Mouse (Mus musculus) cerebellum, adult (tissue): ENCODE measurements at regions not wholly inside any gene's neighbourhood (a gene's known extent, or its start where the extent isn't known, plus 50 kb on each side); places are given as distances from the start of the nearest gene placed in this dataset.

Experiments
- ATAC-seq: cut with Nextera tagmentation; 2 replicates; pipeline ENCODE4 v1.9.2; 2017; ENCODE audit warnings: mild to moderate bottlenecking, moderate library complexity, mixed read lengths; ENCODE audit not compliant: insufficient number of reproducible peaks, low FRiP score, low TSS enrichment

DNA sequence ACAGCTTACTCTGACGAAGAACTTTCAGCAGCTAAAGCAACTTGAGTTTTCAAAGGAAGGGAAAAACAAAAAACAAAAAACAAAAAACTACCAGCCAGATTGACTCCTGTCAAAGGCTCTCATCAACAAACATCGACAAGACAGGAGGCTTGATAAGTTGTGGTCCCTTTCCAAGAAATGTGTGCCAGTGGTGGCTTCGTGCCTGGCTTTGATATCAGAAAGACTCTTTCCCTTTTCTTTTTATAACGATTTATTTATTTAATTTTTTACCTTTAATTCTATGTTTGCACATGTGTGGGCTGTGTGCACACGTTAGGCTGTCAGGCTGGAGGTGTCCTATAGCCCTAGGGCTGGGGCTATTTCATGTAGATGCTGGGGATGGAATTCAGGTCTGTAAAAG, 60.4 kb downstream of the Dact1 start:
- no peak for ATAC-seq

DNA sequence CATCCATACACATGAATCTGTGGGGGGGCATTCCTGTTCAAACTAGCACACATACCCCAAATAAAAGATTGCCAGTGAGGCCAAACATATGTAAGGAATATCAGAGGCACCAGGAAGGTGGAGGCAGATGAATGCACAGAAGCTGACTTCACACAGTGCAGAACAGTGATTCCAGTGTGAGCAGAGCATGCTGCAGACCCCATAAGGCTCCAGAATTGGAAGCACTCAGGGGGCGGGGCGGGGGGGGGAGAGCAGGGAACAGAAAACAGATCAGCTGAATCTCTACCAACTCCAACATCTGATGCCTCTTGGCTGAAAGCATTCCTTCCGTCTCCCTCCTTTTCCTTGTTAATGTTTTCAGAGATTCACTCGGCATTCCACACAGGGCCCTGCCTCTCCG, 62.3 kb downstream of the Dact1 start:
- no peak for ATAC-seq

DNA sequence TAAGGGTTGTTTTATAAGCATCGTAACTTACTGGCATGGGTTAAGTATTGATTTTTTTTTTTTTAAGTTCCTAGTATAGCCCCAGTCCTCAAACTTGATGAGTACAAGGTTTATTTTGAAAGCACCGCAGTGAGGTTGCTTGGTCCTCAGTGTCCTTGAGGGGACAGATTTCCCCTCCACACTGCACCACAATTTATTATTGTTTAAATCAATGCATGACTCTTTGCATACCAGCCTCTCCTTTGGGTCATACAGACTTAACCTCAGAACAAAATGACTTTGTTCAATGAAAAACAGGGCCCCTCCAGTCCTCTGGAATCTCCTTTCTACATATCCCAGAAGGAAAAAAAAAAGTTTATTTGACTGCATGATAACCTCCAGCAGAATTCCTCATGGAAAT, 63.9 kb downstream of the Dact1 start:
- no peak for ATAC-seq

DNA sequence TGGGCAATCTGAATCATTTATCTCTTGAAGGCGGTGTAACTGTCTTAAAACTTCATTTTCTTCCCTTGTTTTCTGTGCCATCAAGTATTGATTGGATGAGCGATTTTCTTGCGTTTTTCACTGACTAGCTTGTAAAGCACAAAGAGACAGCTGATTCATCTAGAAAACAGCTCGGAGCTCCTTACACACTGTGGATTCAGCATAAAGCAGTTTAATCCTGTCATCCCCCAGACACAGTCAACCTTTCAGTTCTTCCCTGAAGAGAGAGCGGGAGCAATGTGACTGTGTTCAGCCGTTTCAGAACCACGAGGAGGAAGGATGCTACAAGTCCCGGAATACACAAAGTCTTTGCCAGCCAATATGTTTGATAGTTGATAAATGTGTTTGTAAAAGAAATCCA, 66.8 kb downstream of the Dact1 start:
- no peak for ATAC-seq

DNA sequence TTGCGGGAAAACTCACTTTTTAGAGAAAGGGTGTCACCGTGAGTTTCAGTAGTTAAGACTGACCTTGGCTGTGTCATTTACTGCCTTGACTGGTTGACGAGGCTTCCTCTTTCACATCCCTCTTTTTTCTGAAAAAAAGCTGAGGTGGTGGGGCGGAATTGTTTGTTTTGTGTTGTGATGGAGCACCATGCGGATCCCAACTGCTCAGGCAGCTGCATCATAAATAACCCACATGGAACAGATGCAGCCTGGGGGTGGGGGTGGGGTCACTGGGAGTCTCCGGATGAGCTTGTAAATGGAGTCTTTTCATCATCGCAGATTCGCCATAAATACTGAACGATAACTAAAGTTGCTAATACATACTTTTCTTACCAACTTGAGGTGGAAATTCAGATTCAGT, 67.3 kb downstream of the Dact1 start:
- no peak for ATAC-seq

DNA sequence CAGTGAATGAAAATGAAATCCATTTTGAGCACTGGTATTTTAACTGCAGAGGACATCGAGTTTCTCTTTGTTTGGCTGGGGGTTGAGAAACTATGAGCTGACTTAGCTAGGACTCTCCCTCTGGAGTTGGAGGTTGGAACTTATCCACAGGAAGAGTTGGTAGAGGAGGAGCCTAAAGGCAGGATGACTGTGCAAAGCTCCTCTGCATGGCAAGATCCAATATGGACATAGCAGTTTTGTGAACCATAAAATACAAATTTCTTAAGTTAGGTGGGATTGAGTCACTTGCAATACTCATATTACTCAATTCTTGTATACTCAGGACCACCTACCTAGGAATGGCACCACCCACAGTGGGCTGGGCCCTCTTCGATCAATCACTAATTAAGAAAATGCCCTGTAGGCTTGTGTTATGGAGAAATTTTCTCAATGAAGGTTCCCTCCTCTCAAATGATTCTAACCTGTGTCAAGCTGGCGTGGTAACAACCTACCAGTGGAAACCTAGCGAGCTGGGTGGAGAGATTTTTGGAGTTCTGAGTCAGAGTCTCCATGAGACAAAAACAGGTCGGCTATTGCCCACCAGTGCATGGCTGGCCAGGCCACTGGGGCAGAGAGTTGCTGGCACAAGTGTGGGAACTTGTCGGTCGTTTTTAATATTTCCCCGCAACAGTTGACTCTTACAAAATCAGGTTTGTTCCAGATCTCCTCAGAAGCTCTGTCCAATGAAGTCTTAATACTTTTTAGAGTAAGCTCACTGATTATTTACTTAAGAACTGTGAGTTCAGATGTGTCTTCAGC, 70.1 kb downstream of the Dact1 start:
- no peak for ATAC-seq

DNA sequence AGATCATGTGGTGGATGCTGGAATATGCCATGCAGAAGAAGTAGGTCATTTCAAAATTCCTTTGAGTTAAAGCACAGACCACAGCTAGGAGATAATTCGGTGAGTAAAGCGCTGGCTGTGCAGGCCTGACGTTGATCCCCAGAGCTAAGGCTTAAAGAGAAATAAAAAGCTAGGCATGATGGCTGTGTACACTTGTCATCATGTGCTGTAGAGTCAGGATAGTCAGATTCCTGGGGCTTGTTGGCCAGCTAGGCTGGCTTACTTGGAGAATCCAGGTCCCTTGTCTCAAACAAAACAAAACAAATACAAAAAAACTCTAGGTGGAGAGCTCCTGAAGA, 70.7 kb downstream of the Dact1 start:
- ATAC-seq = no peak

DNA sequence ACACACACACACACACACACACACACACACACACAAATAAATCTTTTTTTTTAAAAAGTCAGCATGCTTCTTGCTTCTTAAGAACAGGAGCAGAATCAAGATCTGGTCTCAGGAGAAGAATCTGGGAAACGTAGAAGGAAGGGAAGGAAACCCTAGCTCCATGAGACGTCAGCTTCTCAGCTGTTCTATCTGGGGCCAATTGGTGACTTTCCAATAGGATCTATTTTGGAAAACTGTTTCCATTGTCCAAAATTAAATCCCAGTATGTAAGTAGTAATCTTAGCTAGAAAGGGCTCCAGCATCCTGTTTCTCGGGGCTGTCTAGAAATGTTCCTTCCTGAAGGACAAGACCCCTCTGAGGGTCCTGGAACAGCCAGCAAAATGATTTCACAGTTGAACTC, 76.6 kb downstream of the Dact1 start:
- ATAC-seq = no peak

DNA sequence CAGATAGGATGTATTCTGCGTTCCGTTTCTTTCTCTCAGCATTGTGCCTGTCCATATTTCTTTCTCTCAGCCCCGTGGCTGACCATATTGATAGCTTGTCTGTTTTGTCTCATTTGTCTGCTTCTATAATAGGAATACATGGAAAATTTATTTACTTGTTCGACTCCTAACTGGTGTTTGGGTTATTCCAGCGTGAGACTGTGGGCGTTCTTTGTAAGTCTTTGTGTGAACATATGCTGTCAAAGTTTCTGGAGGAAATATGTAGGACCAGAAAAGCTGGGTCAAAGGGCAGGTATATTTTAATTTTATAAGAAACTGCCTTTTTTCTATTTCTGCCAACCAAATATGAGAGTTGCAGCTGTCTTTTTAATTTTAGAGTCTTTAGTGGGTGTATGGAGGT, 81.8 kb downstream of the Dact1 start:
- ATAC-seq = no peak

DNA sequence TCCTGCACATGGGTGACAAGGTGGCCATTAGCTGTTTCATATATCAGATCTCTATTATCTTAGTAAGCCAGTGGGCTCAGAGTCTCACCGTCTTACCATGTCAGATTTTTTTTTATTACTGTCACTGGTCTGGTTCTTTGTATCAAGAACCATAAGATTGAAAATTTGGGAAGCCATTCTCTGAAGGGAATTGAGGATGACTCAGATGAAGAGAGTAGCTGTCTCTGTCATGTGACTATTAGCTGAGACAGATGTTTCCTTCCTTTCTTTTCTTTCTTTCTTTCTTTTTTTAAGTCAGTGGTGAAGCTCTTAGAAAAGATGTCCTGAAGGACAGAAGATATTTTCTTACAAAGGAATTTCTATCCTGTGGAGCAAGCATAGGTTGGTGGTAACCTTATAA, 84.1 kb downstream of the Dact1 start:
- no peak for ATAC-seq

DNA sequence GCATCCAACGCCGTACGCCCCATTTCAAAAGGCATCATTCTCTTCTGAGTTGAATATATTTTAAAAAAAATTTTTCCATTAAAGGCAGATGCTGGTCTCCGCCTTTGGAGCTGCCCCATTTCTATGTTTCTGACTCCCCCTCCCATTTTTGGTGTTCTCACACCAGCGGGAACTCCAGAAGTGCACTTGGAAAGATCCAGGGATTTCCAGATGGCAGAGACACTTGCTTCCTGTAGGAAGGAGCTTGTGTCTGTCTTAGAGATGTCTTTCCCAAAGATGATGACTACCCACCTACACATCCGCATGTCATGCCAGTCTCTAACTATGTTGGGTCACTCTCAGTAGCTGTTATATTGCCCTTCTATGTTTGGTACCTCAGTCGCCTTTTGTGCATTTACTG, 87.8 kb downstream of the Dact1 start:
- ATAC-seq = no peak

DNA sequence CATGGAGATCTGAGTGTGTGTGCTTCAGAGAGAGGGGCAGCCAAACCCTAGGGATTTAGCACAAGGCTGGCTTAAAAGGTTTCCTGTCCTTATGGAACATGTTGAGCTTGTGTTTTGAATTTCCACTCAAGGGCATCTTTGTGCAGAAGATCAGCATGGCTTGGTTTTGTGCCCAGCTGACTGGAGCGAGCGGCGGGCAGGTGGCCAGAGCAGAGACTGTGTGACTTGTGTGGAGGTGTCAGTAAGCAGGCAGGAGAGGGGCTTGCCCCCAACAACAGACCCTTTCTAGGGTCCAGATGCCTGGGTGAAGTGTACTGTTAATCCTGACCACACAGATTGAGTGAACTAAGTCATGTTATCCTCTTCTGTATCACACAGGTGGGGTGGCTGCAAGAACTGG, 89.0 kb downstream of the Dact1 start:
- ATAC-seq = peak; percentile 77

DNA sequence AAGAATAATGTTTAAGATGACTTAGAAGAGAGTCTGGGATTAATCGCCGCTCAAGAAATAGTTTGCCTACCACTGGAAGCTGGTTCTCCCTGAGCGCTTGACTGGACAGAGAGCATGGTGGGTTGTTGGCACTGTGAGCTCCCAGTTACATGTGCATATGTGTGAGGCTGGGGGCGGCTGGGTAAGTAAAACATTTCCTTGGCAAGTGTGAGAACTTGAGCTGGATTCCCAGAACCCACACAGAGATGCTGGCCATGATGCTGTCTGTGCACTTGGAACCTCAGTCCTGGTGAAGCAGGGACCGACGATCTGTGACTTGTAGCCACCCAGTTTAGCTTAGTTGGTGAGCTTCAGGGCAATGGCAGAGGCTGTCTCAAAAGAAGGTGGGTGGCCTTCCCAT, 90.5 kb downstream of the Dact1 start:
- no peak for ATAC-seq

DNA sequence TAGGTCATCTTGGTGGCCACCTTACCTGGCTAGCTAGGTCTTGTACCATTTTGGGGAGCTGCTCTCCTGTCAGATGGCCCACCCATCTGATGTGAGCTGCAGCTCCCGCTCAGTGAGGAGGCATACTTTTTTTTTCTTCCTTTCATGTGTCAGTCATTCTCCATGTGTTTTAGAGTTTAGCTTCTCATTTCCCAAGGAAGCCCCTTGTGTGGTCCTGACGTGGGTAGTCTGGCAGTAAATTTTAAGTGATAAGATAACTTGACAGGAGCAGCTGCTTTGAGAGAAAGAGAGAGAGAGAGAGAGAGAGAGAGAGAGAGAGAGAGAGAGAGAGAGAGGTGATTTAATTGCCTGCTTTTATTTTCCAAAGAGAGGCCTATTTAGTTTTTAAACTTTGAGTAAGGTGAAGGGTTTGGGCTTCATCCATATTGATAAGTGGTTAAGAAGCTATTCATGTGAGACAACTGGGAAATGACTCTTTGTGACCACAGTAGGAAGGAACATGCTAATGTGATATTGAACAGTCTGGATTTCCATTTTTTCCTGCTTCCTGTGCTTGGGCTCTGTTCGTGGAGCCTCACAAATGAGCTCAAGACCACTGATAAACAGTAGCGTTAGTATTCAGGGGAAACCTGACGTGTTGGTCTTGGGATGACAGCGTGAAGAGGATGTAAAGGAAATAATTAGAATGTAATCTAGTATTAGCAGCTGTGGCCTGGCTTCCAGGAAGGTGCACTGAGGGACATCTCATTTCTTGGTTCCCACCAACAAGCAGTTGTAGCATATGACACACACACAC, 92.1 kb downstream of the Dact1 start:
- no peak for ATAC-seq

DNA sequence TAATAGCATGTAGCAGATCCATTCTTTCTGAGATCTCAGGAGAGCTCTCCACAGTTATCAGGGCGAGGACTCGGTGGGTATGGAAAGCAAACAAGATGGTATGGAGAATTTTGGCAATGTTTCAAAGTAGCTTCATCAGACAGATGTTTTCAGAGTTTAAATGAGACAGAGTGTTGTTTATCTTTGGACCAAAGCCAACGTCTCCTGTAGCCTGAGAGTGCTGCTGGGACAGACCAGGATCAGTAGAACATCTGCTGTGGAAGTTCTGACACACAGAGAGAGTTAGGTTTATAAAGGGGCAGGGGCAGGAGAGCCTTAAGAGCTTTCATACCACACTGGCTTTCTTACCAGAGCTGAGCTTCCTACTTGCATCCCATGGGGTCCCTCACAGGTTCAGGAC, 97.6 kb downstream of the Dact1 start:
- ATAC-seq = no peak

DNA sequence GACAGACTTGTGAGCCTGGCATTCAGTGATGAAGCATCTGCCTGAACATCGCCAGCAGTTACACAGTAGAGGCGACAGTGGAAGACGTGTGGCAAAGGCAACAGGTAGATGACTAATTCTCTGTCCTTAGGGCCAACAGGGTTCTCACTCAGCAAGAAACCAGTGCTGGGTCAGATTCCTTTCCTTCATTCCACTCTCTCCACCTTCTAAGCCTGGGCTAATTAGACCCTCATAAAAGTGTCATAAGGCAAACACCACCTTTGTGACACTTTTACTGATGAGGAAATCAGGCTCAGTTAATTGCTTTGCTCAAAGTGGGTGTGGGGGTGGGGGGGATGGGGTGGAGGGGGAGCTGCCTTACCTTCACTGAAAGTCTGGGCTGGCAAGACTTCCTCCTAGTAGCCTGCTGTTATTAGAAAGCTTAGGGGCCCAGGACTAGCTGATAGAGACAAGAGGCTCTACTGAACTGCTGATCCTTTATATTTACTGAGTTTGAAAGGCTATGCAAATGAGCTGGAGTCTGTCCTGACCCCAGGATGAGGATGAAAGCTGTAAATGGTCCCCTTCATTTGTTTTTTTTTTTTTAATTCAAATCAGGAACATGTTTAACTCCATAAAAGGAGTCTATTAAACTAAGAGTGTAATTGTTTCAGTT, 98.8 kb downstream of the Dact1 start:
- no peak for ATAC-seq

DNA sequence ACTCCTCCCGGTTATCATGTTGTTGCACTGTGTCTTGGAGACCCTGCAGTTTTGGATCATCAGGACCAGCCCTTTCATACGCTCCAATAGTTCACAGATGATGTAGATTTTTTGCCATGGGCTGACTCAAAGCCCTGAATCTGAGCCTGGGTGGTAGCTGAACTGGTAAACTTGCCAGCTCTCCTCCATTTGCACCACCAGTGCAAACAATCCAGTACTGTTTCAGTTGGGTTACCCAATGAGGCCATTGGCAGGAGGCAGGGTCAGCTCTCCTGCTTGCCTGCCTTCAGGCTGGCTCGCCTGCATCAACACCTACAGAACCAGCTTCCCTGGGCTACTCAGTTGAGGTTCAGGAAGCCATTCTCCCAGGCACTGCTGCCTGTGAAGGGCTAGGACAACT, 102.6 kb downstream of the Dact1 start:
- ATAC-seq = no peak

DNA sequence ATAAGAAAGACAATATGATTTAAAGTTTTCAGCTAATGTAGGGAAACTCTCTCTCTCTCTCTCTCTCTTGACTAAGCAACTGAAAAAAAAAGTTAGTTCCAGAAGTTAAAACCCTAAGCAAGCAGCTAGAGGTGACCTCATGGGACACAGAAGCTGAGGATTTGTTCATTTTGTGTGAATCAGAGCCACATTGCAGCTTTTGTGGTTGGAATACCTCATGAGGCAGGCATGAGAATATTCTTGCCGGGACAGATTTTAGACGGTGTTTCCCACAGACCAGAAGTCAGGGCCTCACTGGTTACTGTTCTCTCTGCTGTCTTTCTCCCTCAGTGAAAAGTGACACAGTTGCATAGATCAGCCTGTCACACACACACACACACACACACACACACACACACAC, 107.3 kb downstream of the Dact1 start:
- no peak for ATAC-seq

DNA sequence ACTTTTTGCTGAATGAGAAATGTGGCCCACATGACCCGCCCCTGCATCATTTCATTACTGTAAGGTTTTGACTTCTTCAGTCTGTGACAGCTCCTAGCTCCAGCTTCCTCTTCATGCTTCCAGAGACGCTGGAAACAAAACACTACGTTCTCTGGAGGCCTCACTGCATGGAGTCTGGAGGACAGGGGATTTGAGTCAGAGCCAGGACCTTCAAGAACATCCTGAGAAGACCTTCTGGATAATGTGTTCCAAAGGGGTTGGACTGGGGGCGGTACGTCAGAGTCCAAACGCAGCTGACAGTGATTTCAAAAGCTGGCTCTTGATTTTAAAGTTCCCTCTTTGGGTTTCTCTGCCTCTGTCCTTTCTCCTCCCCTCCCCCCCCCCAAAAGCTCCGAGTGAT, 108.5 kb downstream of the Dact1 start:
- ATAC-seq = no peak

DNA sequence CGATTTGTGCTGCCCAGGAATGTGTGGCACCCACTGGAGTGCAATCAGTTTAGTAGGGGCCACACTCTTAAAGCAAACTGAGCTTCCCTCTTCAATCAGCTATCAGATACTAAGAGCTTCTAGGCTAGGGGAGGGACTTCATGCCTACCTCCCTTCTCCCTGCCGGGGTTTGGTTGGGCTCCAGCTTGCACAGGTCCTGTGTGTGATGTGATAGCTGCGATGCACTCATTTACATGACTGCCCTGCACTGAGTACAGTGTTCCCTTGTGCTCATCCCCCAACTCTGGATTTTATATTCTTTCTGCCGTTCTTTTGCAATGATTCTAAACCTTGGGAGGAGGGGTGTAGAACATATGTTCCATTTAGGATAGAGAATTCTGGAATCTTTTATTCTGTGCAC, 109.5 kb downstream of the Dact1 start:
- ATAC-seq = no peak

DNA sequence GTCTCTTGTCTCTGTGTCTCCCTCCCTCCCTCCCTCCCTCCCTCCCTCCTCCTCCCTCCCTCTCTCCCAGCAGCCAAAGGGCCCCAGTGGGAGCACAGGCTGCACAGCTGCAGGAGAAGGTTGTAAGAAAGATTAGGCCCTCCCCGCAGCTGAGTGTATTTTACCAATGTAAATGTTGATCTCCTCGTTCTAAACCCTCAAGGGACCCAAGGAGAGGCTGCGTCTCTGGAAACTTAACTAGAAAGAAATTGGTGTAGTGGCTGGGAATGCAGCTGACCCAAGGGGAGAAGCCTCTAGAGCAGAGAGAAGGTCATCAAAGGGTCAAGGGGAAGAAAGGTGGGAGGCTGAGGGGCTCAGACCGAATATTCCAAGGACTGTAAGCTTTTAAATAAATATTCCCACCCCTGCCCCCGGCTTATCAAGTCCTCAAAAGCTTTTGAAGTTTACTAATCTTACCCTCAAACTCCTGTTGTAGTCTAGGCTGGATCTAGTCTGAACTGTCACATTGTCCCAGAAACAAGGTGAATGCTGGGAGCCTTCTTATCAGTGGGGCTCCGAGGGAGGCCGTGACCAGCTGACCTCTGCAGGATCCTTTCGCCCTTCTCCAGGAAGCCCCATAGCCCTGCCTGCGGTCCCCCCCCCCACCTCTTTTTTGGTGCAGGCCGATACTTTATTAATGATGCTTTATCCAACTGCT, 116.5 kb downstream of the Dact1 start:
- ATAC-seq = no peak
